ENCODE assay signal across 8 mouse cellular contexts in genomic region chr5:24841662-24842273, GRCm38 (mm10). TPM values are rescaled to one million over a fixed set of nuclear protein-coding genes. Genes with fewer than 3 reads are reported as not detected.
DNase-seq lines count a peak whose midpoint lies in the region; TF ChIP-seq lines count a peak whose summit lies in the region.

No protein-coding gene starts in this region.

- H3K4me3 ChIP-seq in gastrocnemius, adult 2 months, result peak overlapping the region; percentile 85
- peak overlapping the region; percentile 90 for H3K4me3 ChIP-seq in limb, embryonic 10.5 days
- H3K4me3 ChIP-seq in midbrain, embryonic 10.5 days, result peak overlapping the region; percentile 93

- peak; percentile 35 for DNase-seq in embryo, embryonic 10.5 days (ENCODE audit: low spot score)
- no peak for DNase-seq in embryo, embryonic 9.5 days (ENCODE audit: extremely low spot score)
- DNase-seq in thymus, postnatal 4 days, result peak; percentile 73
- DNase-seq in thymus, postnatal 36 days, result no peak
- DNase-seq in gastrocnemius, adult 2 months, result peak; percentile 73
- peak; percentile 31 for DNase-seq in limb, embryonic 10.5 days (ENCODE audit: low spot score)
- peak; percentile 70 for DNase-seq in midbrain, embryonic 10.5 days (ENCODE audit: low spot score)
- no peak for DNase-seq in retina, postnatal 1 day

- peaks cover 26% of the 10 kb centered on the region for H3K4me1 ChIP-seq in limb, embryonic 10.5 days
- H3K4me1 ChIP-seq in midbrain, embryonic 10.5 days, result peaks cover 36% of the 10 kb centered on the region

- no peak for TF ChIP-seq CTCF in gastrocnemius, adult 2 months (IDR thresholded peaks at IDR 0.05)

- no peaks in the 10 kb centered on the region for H3K9me3 ChIP-seq in limb, embryonic 10.5 days (replicated peaks)
- no peaks in the 10 kb centered on the region for H3K9me3 ChIP-seq in midbrain, embryonic 10.5 days (replicated peaks)

- WGBS in limb, embryonic 10.5 days, result under 1% methylated on average over 50 of the region's 50 CpGs
- under 1% methylated on average over 50 of the region's 50 CpGs for WGBS in midbrain, embryonic 10.5 days

- intact Hi-C loops in gastrocnemius, adult 2 months (cut with DNase I), result no loop called here

- H3K36me3 ChIP-seq in limb, embryonic 10.5 days, result no peaks in the 10 kb centered on the region
- H3K36me3 ChIP-seq in midbrain, embryonic 10.5 days, result 0 out of 2 replicates have a peak, but pooled peaks cover 5% of the 10 kb centered on the region

- H3K27me3 ChIP-seq in limb, embryonic 10.5 days (ENCODE audit: low read depth, poor library complexity, severe bottlenecking), result no peaks in the 10 kb centered on the region
- H3K27me3 ChIP-seq in midbrain, embryonic 10.5 days (ENCODE audit: low read depth, poor library complexity, severe bottlenecking), result no peaks in the 10 kb centered on the region

- peak overlapping the region; percentile 100 for H3K27ac ChIP-seq in gastrocnemius, adult 2 months
- peak overlapping the region; percentile 98 for H3K27ac ChIP-seq in limb, embryonic 10.5 days
- peak overlapping the region; percentile 98 for H3K27ac ChIP-seq in midbrain, embryonic 10.5 days (replicated peaks)

RNA-seq across cellular contexts. Expression of gene Rheb, which starts 0.7 kb away (rescaled TPM):
- 10 to 100 TPM; 64.1 to 71.9 TPM for total RNA-seq in gastrocnemius, adult 2 months (2021)
- 179 and 186 TPM in 2 replicates for polyA plus RNA-seq in limb, embryonic 10.5 days (2016; fragmentation: Nextera tagmentation; extraction: Ambion mirVana)
- 179 and 183 TPM in 2 replicates for polyA plus RNA-seq in midbrain, embryonic 10.5 days (2016; fragmentation: Nextera tagmentation; extraction: Ambion mirVana)

Comparison
In these comparisons a context has a peak if more than half of its experiments do, and no peak if none do; other contexts are left out.
1. DNase-seq: peak in embryo, embryonic 10.5 days (single experiment), thymus, postnatal 4 days (single experiment), gastrocnemius, adult 2 months (single experiment), limb, embryonic 10.5 days (single experiment) and midbrain, embryonic 10.5 days (single experiment); none in embryo, embryonic 9.5 days (single experiment), thymus, postnatal 36 days (0 of 2) and retina, postnatal 1 day (single experiment).
2. Peak in every context shown above with its lines, with median percentiles within 50 percentile points of each other: H3K27ac ChIP-seq and H3K4me3 ChIP-seq.